Mouse (Mus musculus) megakaryocyte, embryonic 14.5 days (primary cell): ENCODE data around the gene Wrnip1. TPM values are rescaled to one million over a fixed set of nuclear protein-coding genes. Genes with fewer than 3 reads are reported as not detected.

Source experiments
- H3K27me3 ChIP-seq: replicated peaks from 2 replicates; pipeline ENCODE3; 2012; ENCODE audit warnings: inconsistent platforms
- H3K36me3 ChIP-seq: replicated peaks from 2 replicates; pipeline ENCODE3; 2012; ENCODE audit warnings: low read length, inconsistent platforms, mixed read lengths
- H3K4me1 ChIP-seq: 2 replicates; pipeline ENCODE4 v1.6.1; 2012; ENCODE audit warnings: inconsistent platforms
- H3K4me3 ChIP-seq: replicated peaks from 2 replicates; pipeline ENCODE3; 2012; ENCODE audit warnings: moderate library complexity, mild to moderate bottlenecking, inconsistent platforms
- H3K9me3 ChIP-seq: 2 replicates; pipeline ENCODE4 v1.6.1; 2012; ENCODE audit warnings: inconsistent platforms
- FLI1 ChIP-seq: IDR thresholded peaks from 2 replicates; pipeline ENCODE4 v1.6.1; 2012; ENCODE audit warnings: low read length, inconsistent platforms, mixed read lengths
- GATA1 ChIP-seq: IDR thresholded peaks from 3 replicates; pipeline ENCODE4 v1.6.1; 2012; ENCODE audit warnings: mixed read lengths, low read length, inconsistent platforms, borderline replicate concordance
- polyA plus RNA-seq: library from polyadenylated mRNA; stranded (reverse); fragments of >175 nt; gene quantifications from 2 replicates; pipeline ENCODE4 v1.2.3, GENCODE M21; 2012; ENCODE audit warnings: low replicate concordance; ENCODE audit not compliant: insufficient read depth

Gene Wrnip1
- polyA plus RNA-seq, 1 experiment: 19.4 TPM

- Histone ChIP-seq H3K9me3 (no peaks in the 10 kb centered on the region), H3K4me3 (no peak overlapping the region), H3K36me3 (no peaks in the 10 kb centered on the region), H3K4me1 (no peaks in the 10 kb centered on the region), H3K27me3 (peaks cover 11% of the 10 kb centered on the region)
- TF ChIP-seq GATA1 (no peak), FLI1 (no peak)
These were observed 23.0 kb upstream of the Wrnip1 start for GRCm38 (mm10) chr13:32778861-32779260.

GRCm38 (mm10) chr13:32783055-32783454 is 18.8 kb upstream of the Wrnip1 start:
- H3K27me3 ChIP-seq: peaks cover 4% of the 10 kb centered on the region
- H3K4me3 ChIP-seq: no peak overlapping the region
- H3K9me3 ChIP-seq: no peaks in the 10 kb centered on the region
- 0 out of 2 replicates have a peak, but pooled peaks cover 4% of the 10 kb centered on the region for H3K4me1 ChIP-seq
- H3K36me3 ChIP-seq: no peaks in the 10 kb centered on the region
- TF ChIP-seq FLI1 (no peak), GATA1 (no peak)

- TF ChIP-seq FLI1 (no peak), GATA1 (no peak)
- Histone ChIP-seq H3K4me3 (no peak within 1 kb of the TSS), H3K36me3 (no peaks in the 10 kb centered on the region), H3K27me3 (peaks cover 4% of the 10 kb centered on the region), H3K9me3 (no peaks in the 10 kb centered on the region), H3K4me1 (0 out of 2 replicates have a peak, but pooled peaks cover 4% of the 10 kb centered on the region)
These were observed 18.0 kb upstream of the Wrnip1 start, which contains the start of gene Mylk4 for GRCm38 (mm10) chr13:32783816-32784215. Mylk4 (minus strand) TSS chr13:32783954.

- Histone ChIP-seq H3K9me3 (no peaks in the 10 kb centered on the region), H3K4me1 (0 out of 2 replicates have a peak, but pooled peaks cover 4% of the 10 kb centered on the region), H3K36me3 (no peaks in the 10 kb centered on the region), H3K27me3 (peaks cover 2% of the 10 kb centered on the region), H3K4me3 (no peak overlapping the region)
- no peak for TF ChIP-seq GATA1
- TF ChIP-seq FLI1: no peak
These were observed 14.3 kb upstream of the Wrnip1 start for GRCm38 (mm10) chr13:32787584-32787983.

GRCm38 (mm10) chr13:32789781-32790180 is 12.1 kb upstream of the Wrnip1 start:
- 0 out of 2 replicates have a peak, but pooled peaks cover 4% of the 10 kb centered on the region for H3K4me1 ChIP-seq
- no peak overlapping the region for H3K4me3 ChIP-seq
- no peaks in the 10 kb centered on the region for H3K36me3 ChIP-seq
- no peaks in the 10 kb centered on the region for H3K9me3 ChIP-seq
- no peak for TF ChIP-seq FLI1
- no peak for TF ChIP-seq GATA1
- peaks cover 2% of the 10 kb centered on the region for H3K27me3 ChIP-seq

DNA sequence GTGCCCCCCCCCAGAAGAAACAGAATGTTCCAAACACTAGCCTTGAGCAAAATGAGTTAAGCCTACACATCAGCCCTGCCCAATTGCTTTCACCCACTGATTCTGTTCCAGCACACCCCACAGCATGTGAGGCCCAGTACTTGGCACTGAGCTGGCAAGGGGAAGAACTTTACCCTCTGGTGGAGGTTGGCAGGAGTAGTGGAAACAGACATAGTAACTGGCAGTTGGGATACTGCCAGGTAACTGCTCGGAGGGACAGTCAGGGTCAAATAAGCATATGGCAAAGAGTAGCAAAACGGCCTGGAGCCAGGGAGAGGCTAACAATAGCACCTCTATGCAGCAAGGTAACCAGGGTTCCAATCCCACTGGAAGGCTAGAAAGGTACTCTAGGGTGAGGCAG is 7.2 kb upstream of the Wrnip1 start:
- H3K36me3 ChIP-seq: no peaks in the 10 kb centered on the region
- TF ChIP-seq FLI1: no peak
- TF ChIP-seq GATA1: no peak

GRCm38 (mm10) chr13:32795166-32795565 is 6.7 kb upstream of the Wrnip1 start:
- Histone ChIP-seq H3K36me3 (no peaks in the 10 kb centered on the region), H3K4me1 (peaks cover 10% of the 10 kb centered on the region), H3K9me3 (no peaks in the 10 kb centered on the region), H3K4me3 (no peak overlapping the region), H3K27me3 (no peaks in the 10 kb centered on the region)
- no peak for TF ChIP-seq FLI1
- no peak for TF ChIP-seq GATA1

More for the DNA sequence above, 7.2 kb upstream of the Wrnip1 start:
- H3K4me3 ChIP-seq: no peak overlapping the region
- H3K9me3 ChIP-seq: no peaks in the 10 kb centered on the region
- H3K27me3 ChIP-seq: no peaks in the 10 kb centered on the region
- peaks cover 7% of the 10 kb centered on the region; the same call in 1 of the 2 replicates for H3K4me1 ChIP-seq

GRCm38 (mm10) chr13:32797085-32797484 is 4.8 kb upstream of the Wrnip1 start:
- Histone ChIP-seq H3K9me3 (no peaks in the 10 kb centered on the region), H3K36me3 (no peaks in the 10 kb centered on the region), H3K4me3 (no peak overlapping the region), H3K27me3 (no peaks in the 10 kb centered on the region), H3K4me1 (peaks cover 19% of the 10 kb centered on the region)
- TF ChIP-seq GATA1 (no peak), FLI1 (no peak)

DNA sequence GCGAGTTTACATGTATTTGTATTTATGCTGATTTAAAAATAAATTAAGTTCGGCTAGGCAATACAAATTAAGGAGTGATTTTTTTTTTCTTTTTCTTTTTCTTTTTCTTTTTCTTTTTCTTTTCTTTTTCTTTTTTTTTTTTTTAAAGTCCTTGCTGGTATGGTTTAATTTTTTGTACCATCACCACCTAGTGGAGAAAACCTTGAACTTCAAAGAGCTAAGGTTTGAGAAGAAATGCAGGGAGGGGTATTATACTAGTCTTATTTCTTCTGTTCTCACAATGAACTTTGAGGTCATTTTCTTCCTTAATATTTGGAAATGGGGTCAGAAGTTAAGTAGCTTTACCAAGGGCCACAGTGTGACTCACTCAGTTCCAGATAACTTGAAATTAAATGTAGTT is 2.7 kb upstream of the Wrnip1 start:
- H3K4me3 ChIP-seq: no peak overlapping the region
- H3K9me3 ChIP-seq: no peaks in the 10 kb centered on the region
- no peaks in the 10 kb centered on the region for H3K27me3 ChIP-seq
- peaks cover 6% of the 10 kb centered on the region for H3K36me3 ChIP-seq
- no peak for TF ChIP-seq FLI1
- no peak for TF ChIP-seq GATA1
- H3K4me1 ChIP-seq: peaks cover 37% of the 10 kb centered on the region

DNA sequence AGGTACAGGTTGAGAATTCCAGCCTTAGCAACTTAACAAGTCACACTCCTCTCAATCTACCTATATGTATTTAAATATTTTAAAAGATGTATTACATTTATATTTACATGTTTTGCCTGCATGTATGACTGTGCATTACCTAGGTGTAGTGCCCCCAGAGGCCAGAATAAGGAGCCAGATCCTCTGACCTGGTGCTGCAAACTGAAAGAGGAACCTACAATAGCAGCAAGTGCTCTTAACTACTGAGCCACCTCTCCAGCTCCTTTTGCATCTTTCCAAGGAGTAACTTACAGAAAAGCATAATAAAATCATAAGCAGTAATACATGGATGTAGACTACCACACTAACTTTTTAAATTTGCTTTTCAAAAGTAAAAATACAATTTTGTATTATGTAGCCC is 979 bp upstream of the Wrnip1 start:
- Histone ChIP-seq H3K4me1 (peaks cover 34% of the 10 kb centered on the region), H3K4me3 (peak overlapping the region; percentile 100), H3K9me3 (no peaks in the 10 kb centered on the region), H3K36me3 (peaks cover 22% of the 10 kb centered on the region), H3K27me3 (no peaks in the 10 kb centered on the region)
- TF ChIP-seq GATA1 (no peak), FLI1 (no peak)
